Mouse (Mus musculus): ENCODE results near the gene Gpr82.
A peak's percentile ranks its signal among the peaks of the same experiment; 100 is the strongest.

DNA sequence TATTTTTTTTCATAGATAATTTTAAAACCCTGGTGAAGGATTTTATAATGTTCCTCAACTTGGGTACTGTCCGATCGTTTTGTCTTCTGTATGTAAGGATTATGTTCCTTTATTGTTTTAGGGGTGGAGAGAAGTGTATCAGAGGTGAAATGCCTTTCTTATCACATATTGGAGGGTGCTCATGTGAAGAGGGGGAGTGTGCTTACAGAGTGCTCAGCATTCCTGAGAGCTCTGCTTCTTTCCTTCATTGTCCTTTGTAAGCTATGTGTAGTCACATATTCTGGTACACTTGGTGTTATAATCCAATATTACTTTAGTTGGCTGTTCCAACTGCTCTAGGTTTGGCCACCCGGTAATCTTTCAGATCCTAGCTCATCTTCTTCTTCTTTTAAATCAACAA, 39.5 kb downstream of the Gpr82 start:
- TF ChIP-seq CTCF (IDR thresholded peaks at IDR 0.05) = no peak
- TF ChIP-seq EP300 (IDR thresholded peaks at IDR 0.05) = peak; percentile 85

Data from lung, postnatal 0 days (tissue).